Mouse (Mus musculus) left cerebral cortex, adult 9 months (tissue): ENCODE data around the gene Faim.

Source experiments
- DNase-seq, 2 experiments: peaks; one replicate each; pipeline ENCODE4 v3.0.0; 2022; ENCODE audit warnings: low spot score in 2 of 2

The Faim gene

DNA sequence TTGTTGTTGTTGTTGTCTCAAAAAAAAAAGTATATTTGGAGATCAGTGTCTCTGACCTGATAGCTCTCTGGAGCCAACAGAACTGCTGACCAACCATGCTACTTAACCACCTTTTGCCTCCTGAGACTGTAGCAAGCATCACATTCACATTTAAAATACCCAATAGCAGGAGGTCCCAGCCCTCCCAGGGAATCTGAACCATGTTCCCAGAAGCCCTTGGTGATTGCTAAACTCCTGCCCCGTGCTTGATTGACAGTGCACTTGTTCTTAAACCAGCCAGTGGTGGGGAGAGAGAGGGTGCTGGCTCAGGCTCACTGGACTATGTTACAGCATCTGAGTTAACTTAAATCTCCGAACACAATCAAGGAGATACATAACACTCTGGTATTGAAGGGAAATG, 11.3 kb upstream of the Faim start:
- no peak for DNase-seq

DNA sequence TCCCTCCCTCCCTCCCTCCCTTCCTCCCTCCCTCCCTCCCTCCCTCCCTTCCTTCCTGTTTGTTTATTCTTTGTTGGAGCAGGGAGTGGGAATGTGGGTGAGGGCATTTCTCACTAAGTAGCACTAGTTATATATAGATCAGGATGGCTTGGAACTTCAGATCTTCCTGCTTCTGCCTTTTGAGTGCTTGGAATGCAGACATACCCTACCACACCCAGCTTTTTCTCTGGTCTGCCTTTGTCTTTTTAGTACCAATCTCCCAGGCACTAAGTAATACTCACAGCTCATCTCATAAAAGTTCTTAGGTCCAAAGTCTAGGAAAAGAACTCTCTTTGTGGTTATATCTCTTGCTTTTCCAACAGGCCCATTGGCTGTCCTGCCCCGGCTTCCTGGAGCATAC, 10.1 kb upstream of the Faim start:
- no peak for DNase-seq

DNA sequence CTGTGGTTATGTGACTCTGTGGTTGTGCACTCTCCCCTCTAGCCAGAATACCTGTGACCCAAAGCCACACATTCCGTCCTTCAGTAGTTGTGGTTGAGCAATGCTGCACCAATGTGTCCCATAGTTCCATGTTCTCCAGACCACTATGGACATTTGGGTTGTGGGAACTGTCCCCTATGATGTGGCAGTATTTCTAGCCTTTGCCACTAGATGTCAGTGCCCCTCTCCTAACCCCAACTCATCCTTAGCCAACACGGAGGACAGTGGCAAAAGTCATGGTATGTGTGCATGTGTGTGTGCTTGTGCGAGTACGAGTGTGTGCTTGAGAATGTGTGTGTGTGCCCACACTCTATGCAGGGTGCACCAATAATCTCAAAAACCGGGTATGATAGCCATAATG, 9.7 kb upstream of the Faim start:
- no peak for DNase-seq

DNA sequence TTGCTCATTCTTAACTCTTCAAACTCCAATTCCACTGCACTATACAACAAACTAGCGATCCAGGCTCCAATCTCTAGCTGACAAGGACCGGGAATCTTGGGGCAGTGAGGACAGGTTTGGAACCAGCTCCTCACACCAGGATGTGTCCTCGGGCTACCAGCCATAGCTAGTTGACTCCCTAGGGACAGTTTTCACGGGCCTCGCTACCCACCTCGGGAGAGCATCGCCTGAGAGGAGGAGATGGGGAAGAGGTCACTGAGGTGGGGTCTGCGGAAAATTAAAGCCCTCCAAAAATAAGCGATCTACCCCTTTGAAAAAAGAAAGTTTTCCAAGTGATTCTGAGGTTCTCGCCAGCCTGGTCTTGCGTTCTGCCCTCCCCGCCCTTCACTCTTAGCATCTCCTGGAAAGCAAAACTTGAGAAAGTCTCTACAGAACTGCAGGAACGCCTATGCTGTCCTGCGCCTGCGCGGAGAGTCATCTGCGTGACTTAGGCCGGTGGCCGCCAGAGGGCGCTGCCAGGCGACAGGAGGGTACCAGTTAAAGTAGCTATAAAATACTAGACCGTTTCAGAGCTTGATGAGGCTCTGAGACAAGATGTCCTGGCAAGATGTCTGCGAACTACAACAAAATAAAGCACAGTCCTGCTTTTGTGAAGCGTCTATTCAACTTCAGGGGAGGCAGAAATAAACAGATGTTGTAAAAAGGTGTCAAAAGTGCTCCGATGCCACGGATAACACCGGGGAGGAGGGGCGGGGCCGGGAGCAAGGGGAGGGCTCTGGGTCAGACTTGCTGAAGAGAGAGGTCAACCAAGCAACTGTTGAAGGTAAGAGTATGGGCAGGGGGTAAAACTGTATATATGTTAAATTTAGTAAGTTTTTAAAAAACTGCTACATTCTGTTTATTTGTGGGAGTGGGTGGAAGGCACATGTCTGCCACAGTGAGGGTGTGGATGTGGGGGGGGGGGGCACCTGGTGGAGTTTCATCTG, 6.4 kb upstream of the Faim start:
- DNase-seq = peak; percentile 50 to 87

DNA sequence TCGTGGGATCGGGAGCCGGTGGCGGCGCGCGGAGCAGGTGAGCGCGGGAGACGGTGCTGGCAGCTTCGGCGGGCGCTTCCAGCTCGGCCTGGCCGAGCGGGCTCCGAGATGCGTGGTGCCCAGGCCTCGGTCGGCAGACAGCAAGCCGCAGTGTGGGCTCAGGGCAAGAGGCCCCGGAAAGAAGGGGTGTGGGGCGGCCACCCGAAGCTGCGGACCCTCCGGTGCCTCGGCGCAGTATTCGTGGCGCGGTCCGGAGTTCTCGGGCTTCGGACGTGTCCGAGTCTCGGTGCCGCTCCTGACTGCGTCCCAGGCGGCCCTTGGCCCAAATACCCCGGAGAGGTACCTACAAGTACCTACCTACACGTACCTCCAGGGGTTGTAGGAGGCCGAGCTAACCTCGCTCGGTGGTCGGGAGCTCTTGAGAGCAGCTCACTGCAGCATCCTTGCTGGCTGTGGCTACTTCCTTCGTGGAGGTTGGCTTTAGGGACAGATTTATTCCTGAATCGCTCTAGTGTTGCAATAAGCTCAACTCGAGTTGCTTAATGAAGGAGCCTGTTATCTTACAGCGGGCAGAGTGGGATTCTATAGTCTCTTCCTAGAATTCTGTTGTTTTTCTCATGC, 413 bp downstream of the Faim start:
- DNase-seq = peak in 1 of 2 experiments; percentile 31

DNA sequence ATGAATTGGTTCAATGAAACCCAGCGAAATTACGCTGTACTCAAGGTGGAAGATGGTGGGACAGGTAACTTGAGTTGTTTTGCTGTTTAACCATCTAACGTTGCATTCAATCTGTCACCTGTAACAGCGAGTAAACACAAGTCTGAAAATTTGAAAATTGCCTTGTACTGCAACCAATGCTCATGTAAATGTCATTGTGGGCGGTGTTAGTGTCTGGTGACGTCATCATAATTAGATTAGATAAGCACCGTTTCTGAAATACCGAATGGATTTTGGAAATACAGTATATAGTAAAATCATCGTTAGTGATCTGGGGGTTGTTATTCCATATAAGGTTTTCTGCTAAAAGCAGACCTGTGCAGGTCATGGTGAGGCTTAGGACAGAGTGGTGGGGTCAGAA, 958 bp downstream of the Faim start:
- no peak for DNase-seq

DNA sequence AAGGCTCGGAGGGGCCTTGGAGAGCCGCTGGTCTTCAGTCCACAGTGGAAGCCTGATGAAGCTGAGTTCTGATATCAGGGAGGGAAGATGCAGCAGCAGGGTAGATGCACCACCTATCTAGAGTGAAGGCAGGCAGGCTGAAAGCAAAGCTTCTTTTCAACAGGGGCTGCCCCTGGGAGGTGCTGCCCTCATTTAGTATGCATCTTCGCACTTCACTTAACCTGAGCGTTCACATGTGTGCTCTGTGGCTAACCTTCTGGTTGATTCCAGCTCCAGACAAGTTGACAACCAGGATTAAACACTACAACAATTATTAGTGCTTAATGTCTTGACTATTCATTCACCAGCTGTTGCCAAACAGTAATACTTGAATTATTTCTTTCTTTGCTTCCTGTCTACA, 7.9 kb downstream of the Faim start:
- no peak for DNase-seq

DNA sequence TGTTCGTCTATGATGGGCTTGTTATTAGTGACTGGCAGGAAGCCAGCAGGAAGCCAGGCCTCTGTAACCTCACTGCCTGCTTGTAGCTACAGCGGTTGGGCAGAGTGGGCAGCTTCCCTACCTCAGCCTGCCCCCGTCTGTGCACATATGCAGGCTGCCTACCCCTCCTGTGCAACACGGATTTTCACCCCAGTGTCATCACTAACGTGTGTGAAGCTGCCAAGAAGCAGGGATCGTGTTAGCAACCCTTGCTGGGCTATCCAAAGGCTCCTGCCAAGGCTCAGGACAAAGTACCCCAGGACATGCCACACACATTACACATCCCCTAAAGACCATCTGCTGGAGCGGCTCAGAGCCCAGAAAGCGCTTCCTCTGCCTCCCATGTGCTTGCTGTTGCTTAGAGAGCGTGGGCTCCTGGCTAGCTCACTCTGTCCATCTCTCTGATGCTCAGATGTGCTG, 13.7 kb downstream of the Faim start:
- peak in 1 of 2 experiments; percentile 36 for DNase-seq

DNA sequence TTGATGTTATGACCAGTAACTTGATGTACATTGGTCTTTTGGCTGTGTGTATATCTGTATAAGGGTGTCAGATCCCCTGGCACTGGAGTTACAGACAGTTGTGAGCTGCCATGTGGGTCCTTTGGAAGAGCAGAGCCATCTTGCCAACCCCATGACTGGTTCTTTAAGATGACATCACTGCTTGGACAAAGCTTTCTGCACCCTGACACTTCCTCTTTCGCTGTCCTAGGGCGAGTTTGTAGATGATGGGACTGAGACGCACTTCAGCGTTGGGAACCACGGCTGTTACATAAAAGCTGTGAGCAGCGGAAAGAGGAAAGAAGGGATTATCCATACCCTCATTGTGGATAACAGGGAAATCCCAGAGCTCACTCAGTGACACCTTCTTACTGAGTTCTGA, 15.2 kb downstream of the Faim start:
- no peak for DNase-seq

DNA sequence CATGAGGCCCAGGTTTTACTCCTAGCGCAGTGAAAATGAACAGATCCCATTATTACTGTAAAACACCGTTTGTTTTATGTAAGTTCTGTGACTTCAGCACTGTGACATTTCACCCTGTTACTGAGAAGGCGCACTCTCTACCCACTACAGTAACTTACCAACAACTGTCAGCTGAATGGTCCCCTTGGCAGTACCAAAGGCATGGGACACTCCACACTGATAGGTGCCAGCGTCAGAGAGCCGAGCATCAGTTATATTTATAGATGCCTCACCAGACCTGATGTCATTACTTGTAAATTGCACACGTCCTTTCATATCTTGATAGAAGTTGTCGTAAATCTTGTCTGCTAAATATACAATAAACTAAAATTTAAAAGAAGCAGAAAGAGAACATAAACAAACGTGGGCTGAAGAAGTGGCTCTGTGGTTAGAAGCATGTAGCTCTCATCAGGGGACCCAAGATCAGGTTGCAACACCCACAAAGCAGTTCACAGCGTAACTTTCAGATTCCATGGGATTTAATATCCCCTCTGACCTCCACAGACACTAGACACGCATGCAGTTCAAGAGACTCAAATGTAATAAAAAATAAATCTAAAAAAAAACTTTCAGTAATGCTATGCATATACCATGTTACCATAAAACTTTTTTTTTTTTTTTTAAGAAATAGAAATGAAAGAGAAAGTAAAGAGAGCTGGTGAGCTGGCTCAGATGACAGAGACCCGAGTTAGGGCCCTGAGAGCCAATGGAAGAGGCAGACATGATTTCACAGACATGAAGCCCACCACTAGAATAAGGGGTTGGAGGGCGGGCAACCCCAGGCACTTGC, 23.1 kb downstream of the Faim start:
- DNase-seq = no peak

DNA sequence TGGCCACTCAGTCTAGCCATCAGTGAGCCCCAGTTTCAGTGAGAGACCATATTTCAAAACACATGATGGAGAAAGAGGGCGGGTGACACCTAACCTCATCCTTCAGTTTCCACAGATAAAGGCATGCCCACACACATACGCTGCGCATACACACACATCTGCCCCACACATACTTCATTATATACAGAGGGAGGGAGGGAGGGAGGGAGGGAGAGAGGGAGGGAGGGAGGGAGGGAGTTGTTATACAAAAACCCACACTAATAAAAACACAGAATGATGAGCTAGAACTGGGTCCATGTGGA, 23.7 kb downstream of the Faim start:
- no peak for DNase-seq

DNA sequence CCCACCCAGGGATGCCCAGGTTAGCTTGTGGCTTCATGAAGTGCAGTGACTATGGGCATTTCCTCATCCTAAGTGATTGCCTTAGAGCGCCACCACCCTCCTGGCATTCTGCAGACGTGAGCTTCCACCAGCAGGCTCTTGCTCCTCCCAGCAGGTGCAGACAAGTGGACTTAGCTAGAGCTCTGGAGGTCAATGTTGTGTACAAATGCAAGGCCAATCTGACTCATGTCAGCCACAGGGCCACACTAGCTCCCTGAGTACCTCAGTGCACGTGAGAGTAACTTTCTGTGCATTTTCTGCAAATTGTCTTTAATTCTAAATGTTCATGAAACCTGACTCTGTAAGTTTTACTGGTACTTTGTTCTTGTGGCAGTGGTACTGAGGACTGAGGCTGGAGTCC, 30.1 kb downstream of the Faim start:
- no peak for DNase-seq

DNA sequence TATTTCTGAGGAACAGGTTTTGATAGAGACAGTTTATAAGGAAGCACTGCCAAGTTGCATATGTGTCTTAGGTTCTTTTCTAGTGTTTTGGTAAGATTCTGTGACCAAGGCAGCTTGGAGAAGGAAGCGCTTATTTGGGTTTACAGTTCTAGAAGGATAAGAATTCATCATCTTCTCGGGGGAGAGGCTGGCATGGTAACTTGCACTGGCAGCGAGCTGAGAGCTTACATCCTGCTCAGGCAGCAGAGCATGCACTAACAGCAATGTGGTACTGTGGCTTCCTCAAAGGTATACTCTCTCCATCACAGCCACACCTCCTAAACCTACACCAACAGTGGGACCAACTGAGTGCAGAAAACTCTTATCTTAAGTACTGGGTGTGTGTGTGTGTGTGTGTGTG, 30.6 kb downstream of the Faim start:
- peak in 1 of 2 experiments; percentile 23 for DNase-seq

DNA sequence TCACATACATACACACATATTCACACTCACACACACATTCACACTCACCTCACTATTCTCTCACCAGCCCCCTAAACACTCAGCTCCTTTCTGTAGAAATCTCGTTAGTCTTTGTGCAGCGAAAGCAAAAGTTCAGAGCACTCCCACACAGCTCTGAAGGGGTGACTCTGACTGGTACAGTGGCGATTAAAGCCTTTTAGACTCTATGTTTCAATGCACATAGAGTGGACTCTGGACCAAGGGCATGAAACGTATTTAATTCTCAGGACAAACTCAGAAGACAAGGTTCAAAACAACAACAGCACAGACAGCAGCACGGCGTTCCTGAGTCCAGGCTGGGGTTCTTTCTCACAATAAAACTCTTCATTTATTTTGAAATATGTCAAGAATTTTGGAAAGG, 31.5 kb downstream of the Faim start:
- no peak for DNase-seq

DNA sequence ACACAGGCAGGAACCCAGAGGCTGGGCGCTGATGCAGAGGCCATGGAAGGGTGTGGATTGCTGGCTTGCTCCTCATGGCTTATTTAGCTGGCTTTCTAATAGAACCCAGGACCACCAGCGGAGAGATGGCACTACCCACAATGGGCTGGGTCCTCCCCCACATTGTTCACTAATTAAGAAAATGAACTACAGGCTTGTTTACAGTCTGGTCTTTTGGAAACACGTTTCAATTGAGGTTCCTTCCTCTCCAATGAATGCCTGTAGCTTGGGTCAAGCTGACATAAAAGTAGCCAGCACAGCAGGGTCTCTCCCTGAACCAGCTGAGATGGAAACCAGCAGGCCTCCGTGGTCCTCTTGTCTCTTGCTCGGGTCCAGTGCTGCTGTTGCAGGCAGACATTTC, 35.0 kb downstream of the Faim start:
- no peak for DNase-seq

DNA sequence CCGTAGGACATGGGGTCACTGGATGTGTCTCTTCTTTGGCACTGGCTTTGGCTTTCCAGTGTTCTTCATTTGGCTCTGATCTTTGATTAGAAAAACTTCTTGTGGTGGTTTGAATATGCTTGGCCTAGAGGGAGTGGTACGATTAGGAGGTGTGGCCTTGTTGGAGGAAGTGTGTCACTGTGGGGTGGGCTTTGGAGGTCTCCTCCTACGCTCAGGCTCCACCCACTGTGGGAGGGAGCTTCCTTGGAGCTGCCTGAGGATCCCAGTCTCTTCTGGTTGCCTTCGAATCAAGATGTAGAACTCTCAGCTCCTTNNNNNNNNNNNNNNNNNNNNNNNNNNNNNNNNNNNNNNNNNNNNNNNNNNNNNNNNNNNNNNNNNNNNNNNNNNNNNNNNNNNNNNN, 35.6 kb downstream of the Faim start:
- no peak for DNase-seq

DNA sequence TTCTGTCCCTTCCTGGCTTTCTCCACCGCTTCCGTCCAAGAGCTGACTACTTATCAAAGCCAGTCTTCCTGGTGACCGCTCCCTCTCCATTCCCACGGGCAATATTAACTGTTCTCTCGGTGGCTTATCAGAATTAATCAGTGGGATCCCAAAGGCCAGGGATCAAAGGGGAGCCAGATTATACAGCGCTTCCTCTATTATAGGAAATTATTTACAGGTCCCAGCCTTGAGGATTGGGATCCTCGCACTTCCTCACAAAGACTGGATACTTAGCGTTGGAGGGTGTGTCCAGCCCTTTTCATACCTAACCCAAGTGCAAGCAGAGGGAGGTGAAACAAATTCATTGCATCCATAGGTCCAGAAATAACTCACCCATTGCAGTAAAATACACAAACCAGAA, 45.9 kb downstream of the Faim start:
- no peak for DNase-seq

DNA sequence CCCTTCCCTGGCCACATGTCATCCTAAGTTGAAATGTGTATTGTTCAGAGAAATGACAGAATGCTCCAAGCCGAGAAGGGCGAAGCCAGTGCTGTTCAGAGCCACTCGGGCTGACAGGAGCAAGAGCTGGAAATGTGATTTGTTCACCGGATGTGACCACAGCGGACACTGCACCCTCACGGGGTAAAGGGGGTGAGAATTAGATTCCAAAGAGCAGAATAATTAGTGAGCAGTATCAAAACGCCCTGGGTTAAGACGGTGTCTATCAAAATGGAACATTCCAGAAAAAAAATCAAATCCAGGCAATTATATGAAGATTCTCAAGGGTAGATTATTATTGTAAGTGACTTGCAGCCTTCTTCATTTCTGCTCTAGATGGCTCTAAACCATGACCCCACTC, 47.9 kb downstream of the Faim start:
- DNase-seq = no peak

DNA sequence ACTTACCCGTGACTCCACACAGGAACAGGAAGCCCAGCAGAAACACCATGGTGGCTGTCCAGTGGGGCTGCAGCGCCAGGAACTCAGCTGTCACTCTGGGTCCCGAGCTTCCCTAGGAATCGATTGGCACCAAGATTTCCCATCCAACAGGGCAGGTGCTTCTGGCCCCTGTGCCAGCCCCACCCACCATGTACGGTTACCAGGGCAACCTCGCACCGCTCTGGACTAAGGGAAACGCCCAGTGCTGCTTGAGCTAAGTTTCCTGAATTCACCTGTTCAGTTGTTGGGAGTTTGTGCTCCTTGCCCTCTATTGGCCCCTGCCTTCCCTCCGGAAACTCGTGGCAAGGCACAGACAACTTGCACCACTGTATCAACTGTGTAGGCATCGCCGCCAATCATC, 49.4 kb downstream of the Faim start, which contains the start of gene Gm1123:
Gene Gm1123 (minus strand): TSS at position 141 of the 400 bp plus-strand sequence.
- no peak for DNase-seq

DNA sequence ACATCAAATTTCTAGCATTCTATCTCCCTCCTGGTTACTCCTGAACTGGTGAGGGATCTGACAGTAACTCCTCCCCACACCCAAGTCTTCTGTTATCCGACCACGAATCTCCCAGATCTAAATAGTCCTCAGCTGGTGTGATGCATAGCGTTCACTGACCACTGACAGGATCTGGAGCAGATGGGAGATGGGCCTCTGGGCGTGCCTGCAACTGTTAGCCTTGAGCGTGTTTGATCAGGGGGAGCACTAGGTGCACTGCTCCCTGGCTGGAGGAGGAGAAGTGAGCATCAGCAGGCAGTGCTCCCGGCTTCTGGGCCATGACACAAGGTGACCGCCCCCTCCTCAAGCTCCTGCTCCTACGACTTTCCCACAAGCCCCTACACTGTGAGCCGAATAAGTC, 55.8 kb downstream of the Faim start:
- DNase-seq = no peak

DNA sequence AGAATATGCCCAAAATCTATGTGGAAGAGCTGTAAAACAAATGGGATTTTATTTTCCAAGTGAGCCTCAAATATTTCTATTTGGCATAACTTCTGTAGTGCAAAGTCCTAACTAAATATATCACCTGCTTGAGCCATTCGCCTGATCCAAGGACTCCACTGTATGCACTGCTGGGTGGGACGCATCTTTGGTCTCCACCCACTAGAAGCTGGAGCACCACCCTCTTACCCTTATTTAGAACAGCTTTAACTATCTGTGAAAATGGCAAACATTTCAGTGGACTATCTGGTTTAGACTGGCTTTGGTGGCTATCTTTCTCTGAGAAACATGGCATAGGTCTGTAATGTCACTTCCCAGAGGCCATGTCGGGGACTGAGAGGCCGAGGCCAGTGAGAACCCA, 56.5 kb downstream of the Faim start:
- no peak for DNase-seq

DNA sequence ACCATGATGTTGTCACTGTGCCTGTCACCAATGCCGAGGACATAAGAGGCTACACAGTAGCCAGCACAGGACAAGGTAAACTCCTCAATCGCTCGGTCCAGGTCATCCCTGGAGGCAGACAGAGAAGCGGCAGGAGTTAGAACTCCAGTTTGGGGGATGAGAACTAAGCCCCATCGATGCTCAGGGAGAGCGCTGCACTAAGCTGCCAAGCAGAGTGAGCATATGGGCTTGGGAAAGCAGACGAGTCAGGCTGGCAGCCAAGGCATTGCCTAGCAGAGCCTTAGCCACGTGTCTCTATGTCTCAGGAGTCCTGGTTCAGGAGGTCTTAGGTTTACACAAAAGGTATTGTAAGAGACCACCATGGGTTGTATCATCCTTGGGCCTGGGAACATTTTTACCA, 58.6 kb downstream of the Faim start:
- no peak for DNase-seq
